Comparison of ENCODE assay signal across 9 mouse cellular contexts in genomic region chr10:74994863-74995262, GRCm38 (mm10). TPM values are rescaled to one million over a fixed set of nuclear protein-coding genes. Genes with fewer than 3 reads are reported as not detected.
DNase-seq lines count a peak whose midpoint lies in the region; ATAC-seq lines count a peak whose summit lies in the region.
"Had no signal": no experiment of that assay in that cellular context is flagged by ENCODE, and none has a peak within 500 bp of the region (broad histone marks: within the 10 kb centered on the region; RNA-seq: fewer than 3 reads in every experiment).

No protein-coding gene starts in this region.

- H3K36me3 ChIP-seq in heart, embryonic 11.5 days (ENCODE audit: control insufficient read depth, insufficient read depth, low read length), result no peaks in the 10 kb centered on the region
- H3K36me3 ChIP-seq in embryonic facial prominence, embryonic 10.5 days (replicated peaks), result peaks cover 16% of the 10 kb centered on the region
- peaks cover 19% of the 10 kb centered on the region for H3K36me3 ChIP-seq in hindbrain, embryonic 12.5 days
- peaks cover 22% of the 10 kb centered on the region for H3K36me3 ChIP-seq in midbrain, embryonic 15.5 days (replicated peaks)
- H3K36me3 ChIP-seq: liver, embryonic 13.5 days had no signal

- no peak for ATAC-seq in heart, embryonic 11.5 days (replicated peaks; ENCODE audit: insufficient number of reproducible peaks, low FRiP score, low TSS enrichment)
- peak; percentile 54 for ATAC-seq in hindbrain, embryonic 12.5 days (ENCODE audit: low FRiP score)
- peak; percentile 27 for ATAC-seq in midbrain, embryonic 15.5 days (replicated peaks)

- no peak for DNase-seq in heart, adult 8-10 months (ENCODE audit: low spot score)
- peak; percentile 17 for DNase-seq in embryonic facial prominence, embryonic 10.5 days (ENCODE audit: low spot score)
- no peak for DNase-seq in cerebellum, postnatal 36 days
- no peak for DNase-seq in left cerebral cortex, postnatal 10 days (ENCODE audit: extremely low spot score in 1 of 2, low spot score in 2 of 2)
- no peak for DNase-seq in cerebellum, adult 8-10 months
- DNase-seq: liver, embryonic 13.5 days had no signal

- peaks cover 14% of the 10 kb centered on the region for H3K4me1 ChIP-seq in heart, embryonic 11.5 days (ENCODE audit: control insufficient read depth, insufficient read depth, low read length)
- peaks cover 40% of the 10 kb centered on the region for H3K4me1 ChIP-seq in embryonic facial prominence, embryonic 10.5 days
- peaks cover 46% of the 10 kb centered on the region for H3K4me1 ChIP-seq in hindbrain, embryonic 12.5 days
- H3K4me1 ChIP-seq in midbrain, embryonic 15.5 days, result peaks cover 43% of the 10 kb centered on the region
- H3K4me1 ChIP-seq: liver, embryonic 13.5 days had no signal

- intact Hi-C loops in left cerebral cortex, postnatal 10 days (cut with DNase I), result no loop called here

- H3K9ac ChIP-seq in heart, embryonic 11.5 days (ENCODE audit: low read depth, low read length), result no peak overlapping the region
- 0 out of 2 replicates have a peak overlapping the region, but pooled peaks have one; percentile 3 for H3K9ac ChIP-seq in hindbrain, embryonic 12.5 days
- no peak overlapping the region for H3K9ac ChIP-seq in midbrain, embryonic 15.5 days
- H3K9ac ChIP-seq: liver, embryonic 13.5 days had no signal

- peak overlapping the region; percentile 30; the same call in 1 of the 2 replicates for H3K27ac ChIP-seq in heart, embryonic 11.5 days (ENCODE audit: low read depth, low read length)
- peak overlapping the region; percentile 63 for H3K27ac ChIP-seq in embryonic facial prominence, embryonic 10.5 days (replicated peaks)
- peak overlapping the region; percentile 77 for H3K27ac ChIP-seq in hindbrain, embryonic 12.5 days
- H3K27ac ChIP-seq in midbrain, embryonic 15.5 days, result peak overlapping the region; percentile 48; the same call in 1 of the 2 replicates
- H3K27ac ChIP-seq: liver, embryonic 13.5 days had no signal

- H3K27me3 ChIP-seq in heart, embryonic 11.5 days (ENCODE audit: control insufficient read depth, insufficient read depth, low read length), result peaks cover 8% of the 10 kb centered on the region; the same call in 1 of the 2 replicates
- peaks cover 64% of the 10 kb centered on the region for H3K27me3 ChIP-seq in embryonic facial prominence, embryonic 10.5 days (replicated peaks; ENCODE audit: low read depth, poor library complexity, severe bottlenecking)
- H3K27me3 ChIP-seq in hindbrain, embryonic 12.5 days, result 0 out of 2 replicates have a peak, but pooled peaks cover 3% of the 10 kb centered on the region
- no peaks in the 10 kb centered on the region for H3K27me3 ChIP-seq in midbrain, embryonic 15.5 days (replicated peaks)

- 11% methylated on average over 5 of the region's 5 CpGs for WGBS in heart, embryonic 11.5 days (ENCODE audit: insufficient replicate concordance)
- 10% methylated on average over 5 of the region's 5 CpGs for WGBS in embryonic facial prominence, embryonic 10.5 days
- WGBS in hindbrain, embryonic 12.5 days, result 5% methylated on average over 5 of the region's 5 CpGs
- WGBS in midbrain, embryonic 15.5 days, result 9% methylated on average over 5 of the region's 5 CpGs

- peak overlapping the region; percentile 64 for H3K4me2 ChIP-seq in heart, embryonic 11.5 days
- peak overlapping the region; percentile 50 for H3K4me2 ChIP-seq in hindbrain, embryonic 12.5 days (replicated peaks)
- peak overlapping the region; percentile 42; the same call in 1 of the 2 replicates for H3K4me2 ChIP-seq in midbrain, embryonic 15.5 days
- H3K4me2 ChIP-seq: liver, embryonic 13.5 days had no signal

- H3K9me3 ChIP-seq in heart, embryonic 11.5 days (replicated peaks; ENCODE audit: control insufficient read depth, low read length), result no peaks in the 10 kb centered on the region
- 0 out of 2 replicates have a peak, but pooled peaks cover 3% of the 10 kb centered on the region for H3K9me3 ChIP-seq in embryonic facial prominence, embryonic 10.5 days
- no peaks in the 10 kb centered on the region for H3K9me3 ChIP-seq in hindbrain, embryonic 12.5 days (replicated peaks)
- H3K9me3 ChIP-seq in midbrain, embryonic 15.5 days, result no peaks in the 10 kb centered on the region
- H3K9me3 ChIP-seq: liver, embryonic 13.5 days had no signal

- peak overlapping the region; percentile 27; the same call in 1 of the 2 replicates for H3K4me3 ChIP-seq in heart, embryonic 11.5 days (ENCODE audit: low read depth, low read length)
- H3K4me3 ChIP-seq in embryonic facial prominence, embryonic 10.5 days, result peak overlapping the region; percentile 50
- H3K4me3 ChIP-seq in hindbrain, embryonic 12.5 days, result peak overlapping the region; percentile 5; the same call in 1 of the 2 replicates
- no peak overlapping the region for H3K4me3 ChIP-seq in midbrain, embryonic 15.5 days
- H3K4me3 ChIP-seq: liver, embryonic 13.5 days had no signal

RNA-seq across cellular contexts. Expression of gene Gnaz, which starts 27.9 kb away (rescaled TPM):
- polyA plus RNA-seq in heart, embryonic 11.5 days (2014; fragmentation: Nextera tagmentation; extraction: Ambion mirVana), result 2.1 and 2.7 TPM in 2 replicates
- total RNA-seq in heart, adult 8-10 months (2022), result 1 to 10 TPM in 3 of 4 experiments, under 1 TPM in 1; 0.98 to 1.7 (median 1.1) TPM
- 5.1 TPM in 2 replicates for polyA plus RNA-seq in embryonic facial prominence, embryonic 10.5 days (2016; fragmentation: Nextera tagmentation; extraction: Ambion mirVana)
- polyA plus RNA-seq in hindbrain, embryonic 12.5 days (2016; fragmentation: Nextera tagmentation; extraction: Ambion mirVana), result 26.5 and 27.9 TPM in 2 replicates
- 86.2 and 96.0 TPM in 2 replicates for polyA plus RNA-seq in midbrain, embryonic 15.5 days (2015; fragmentation: Nextera tagmentation; extraction: Ambion mirVana)
- 100 to 1,000 TPM; 164 TPM for total RNA-seq in left cerebral cortex, postnatal 10 days (2021)

RNA-seq across cellular contexts. Expression of gene Rsph14, which starts 37.5 kb away (rescaled TPM):
- polyA plus RNA-seq in heart, embryonic 11.5 days (2014; fragmentation: Nextera tagmentation; extraction: Ambion mirVana), result not detected in 2 replicates
- not detected for total RNA-seq in heart, adult 8-10 months (2022)
- polyA plus RNA-seq in embryonic facial prominence, embryonic 10.5 days (2016; fragmentation: Nextera tagmentation; extraction: Ambion mirVana), result not detected in 2 replicates
- 0.57 and 0.67 TPM in 2 replicates for polyA plus RNA-seq in hindbrain, embryonic 12.5 days (2016; fragmentation: Nextera tagmentation; extraction: Ambion mirVana)
- polyA plus RNA-seq in midbrain, embryonic 15.5 days (2015; fragmentation: Nextera tagmentation; extraction: Ambion mirVana), result 0.54 and 1.5 TPM in 2 replicates
- total RNA-seq in left cerebral cortex, postnatal 10 days (2021), result under 1 TPM; 0.53 to 0.64 TPM
- polyA plus RNA-seq: liver, embryonic 13.5 days had no signal

RNA-seq across cellular contexts. Expression of gene Rab36, which starts 42.0 kb away (rescaled TPM):
- 4.1 and 5.2 TPM in 2 replicates for polyA plus RNA-seq in heart, embryonic 11.5 days (2014; fragmentation: Nextera tagmentation; extraction: Ambion mirVana)
- under 1 TPM; 0.46 to 0.97 (median 0.77) TPM for total RNA-seq in heart, adult 8-10 months (2022)
- 10.5 and 13.1 TPM in 2 replicates for polyA plus RNA-seq in embryonic facial prominence, embryonic 10.5 days (2016; fragmentation: Nextera tagmentation; extraction: Ambion mirVana)
- polyA plus RNA-seq in hindbrain, embryonic 12.5 days (2016; fragmentation: Nextera tagmentation; extraction: Ambion mirVana), result 12.3 and 13.3 TPM in 2 replicates
- polyA plus RNA-seq in midbrain, embryonic 15.5 days (2015; fragmentation: Nextera tagmentation; extraction: Ambion mirVana), result 22.2 and 23.2 TPM in 2 replicates
- 10 to 100 TPM; 39.1 to 41.8 TPM for total RNA-seq in left cerebral cortex, postnatal 10 days (2021)
